Mouse (Mus musculus): Measurements from ENCODE around the gene Ndufb6.
"Not testable (repeated sequence)": the region's sequence is repeated elsewhere in the genome, so short reads cannot be mapped to it uniquely, and the experiment has no call there.

Gene Ndufb6

GRCm38 (mm10) chr4:40279276-40279900, at the start of gene Ndufb6:
Gene Ndufb6, minus strand, starts transcription at chr4:40279421.
- peak; percentile 98 for DNase-seq (ENCODE audit: low read depth)

- peak; percentile 92 for DNase-seq (ENCODE audit: low read depth)
Observed at GRCm38 (mm10) chr4:40327161-40327560, 47.9 kb upstream of the Ndufb6 start.

GRCm38 (mm10) chr4:40324620-40325019, 45.4 kb upstream of the Ndufb6 start:
- DNase-seq (ENCODE audit: low read depth): no peak

GRCm38 (mm10) chr4:40317404-40317803, 38.2 kb upstream of the Ndufb6 start:
- no peak for DNase-seq (ENCODE audit: low read depth)

- DNase-seq (ENCODE audit: low read depth): peak; percentile 69
Observed at GRCm38 (mm10) chr4:40313026-40313425, 33.8 kb upstream of the Ndufb6 start.

GRCm38 (mm10) chr4:40312213-40312612, 33.0 kb upstream of the Ndufb6 start:
- DNase-seq (ENCODE audit: low read depth): no peak

- DNase-seq (ENCODE audit: low read depth): peak; percentile 86
Observed at GRCm38 (mm10) chr4:40310796-40311383, 31.7 kb upstream of the Ndufb6 start.

GRCm38 (mm10) chr4:40309682-40310081, 30.5 kb upstream of the Ndufb6 start:
- DNase-seq (ENCODE audit: low read depth): peak; percentile 95

- peak; percentile 65 for DNase-seq (ENCODE audit: low read depth)
Observed at GRCm38 (mm10) chr4:40302445-40303125, 23.4 kb upstream of the Ndufb6 start.

- peak; percentile 89 for DNase-seq (ENCODE audit: low read depth)
Observed at GRCm38 (mm10) chr4:40301076-40301789, 22.0 kb upstream of the Ndufb6 start.

GRCm38 (mm10) chr4:40299169-40299568, 19.9 kb upstream of the Ndufb6 start:
- peak; percentile 81 for DNase-seq (ENCODE audit: low read depth)

- not testable (repeated sequence) for DNase-seq (ENCODE audit: low read depth)
Observed at GRCm38 (mm10) chr4:40291511-40291910, 12.3 kb upstream of the Ndufb6 start.

GRCm38 (mm10) chr4:40289046-40289445, 9.8 kb upstream of the Ndufb6 start:
- no peak for DNase-seq (ENCODE audit: low read depth)

- peak; percentile 73 for DNase-seq (ENCODE audit: low read depth)
Observed at GRCm38 (mm10) chr4:40287415-40287814, 8.2 kb upstream of the Ndufb6 start.

- peak; percentile 75 for DNase-seq (ENCODE audit: low read depth)
Observed at GRCm38 (mm10) chr4:40285582-40285981, 6.4 kb upstream of the Ndufb6 start.

GRCm38 (mm10) chr4:40278880-40279275, 343 bp downstream of the Ndufb6 start:
- DNase-seq (ENCODE audit: low read depth): no peak

GRCm38 (mm10) chr4:40269430-40270032, 9.7 kb downstream of the Ndufb6 start, which contains the start of the genes Smim27 and Topors:
Gene Smim27, plus strand, starts transcription at chr4:40269579.
Gene Topors, minus strand, starts transcription at chr4:40269850.
- peak; percentile 99 for DNase-seq (ENCODE audit: low read depth)

- DNase-seq (ENCODE audit: low read depth): no peak
Observed at GRCm38 (mm10) chr4:40268835-40269234, 10.4 kb downstream of the Ndufb6 start.

- peak; percentile 88 for DNase-seq (ENCODE audit: low read depth)
Observed at GRCm38 (mm10) chr4:40268204-40268813, 10.9 kb downstream of the Ndufb6 start.

GRCm38 (mm10) chr4:40267681-40268080, 11.5 kb downstream of the Ndufb6 start:
- peak; percentile 26 for DNase-seq (ENCODE audit: low read depth)

GRCm38 (mm10) chr4:40264321-40264720, 14.9 kb downstream of the Ndufb6 start:
- no peak for DNase-seq (ENCODE audit: low read depth)
